Mouse (Mus musculus): Measurements from ENCODE around the gene Sp3. TPM values are rescaled to one million over a fixed set of nuclear protein-coding genes. Genes with fewer than 3 reads are reported as not detected.

The Sp3 gene
- total and polyA plus RNA-seq, 3 experiments = 27.8 to 299 (median 34.9) TPM

DNA sequence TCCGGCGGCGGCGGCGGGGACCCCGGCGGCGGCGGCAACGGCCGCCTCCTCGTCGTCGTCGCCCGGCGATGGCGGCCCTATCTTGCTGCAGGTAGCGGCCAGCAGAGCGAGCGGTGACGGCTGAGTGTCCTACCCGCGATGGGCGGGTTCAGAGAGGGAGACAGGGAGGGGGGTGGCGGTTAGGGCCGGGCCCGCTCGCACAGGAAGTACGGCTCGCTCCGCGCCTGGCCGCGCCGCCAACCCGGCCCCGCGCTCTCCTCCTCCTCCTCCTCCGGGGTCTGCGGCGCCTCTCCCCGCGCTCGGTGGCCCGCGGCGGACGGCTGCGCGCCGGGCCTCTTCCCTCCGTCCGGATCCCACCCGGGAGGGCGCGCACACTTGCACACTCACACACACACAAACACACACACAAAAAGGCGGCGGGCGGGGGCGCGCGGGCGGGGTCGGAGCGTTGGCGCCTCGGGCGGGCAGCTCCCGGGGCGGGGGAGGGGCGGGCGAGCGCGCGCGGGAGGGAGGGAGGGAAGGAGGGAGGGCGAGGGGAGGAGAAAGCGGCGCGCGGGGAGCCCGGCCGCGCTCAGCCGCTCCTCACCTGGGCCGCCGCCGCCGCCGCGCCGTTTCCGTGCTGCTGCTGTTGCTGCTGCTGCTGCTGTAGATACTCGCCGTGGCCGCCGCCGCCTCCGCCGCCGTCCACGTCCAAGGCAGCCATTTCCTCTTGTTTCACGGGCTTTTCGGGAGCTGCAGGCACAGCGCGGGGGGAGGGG, 1.2 kb downstream of the Sp3 start (continued):
- TF ChIP-seq BHLHE40 (IDR thresholded peaks at IDR 0.05; ENCODE audit: borderline replicate concordance, low read depth, low read length) = no peak
- no peak for TF ChIP-seq JUND (IDR thresholded peaks at IDR 0.05; ENCODE audit: low read depth, low read length)
- no peak for TF ChIP-seq ELF1 (IDR thresholded peaks at IDR 0.05; ENCODE audit: low read depth, low read length)
- TF ChIP-seq SMC3 (IDR thresholded peaks at IDR 0.05; ENCODE audit: low read depth, low read length) = no peak
- TF ChIP-seq NRF1 (IDR thresholded peaks at IDR 0.05; ENCODE audit: insufficient read depth, low read depth, low read length, poor library complexity, severe bottlenecking) = 0 out of 2 replicates have a peak, but pooled peaks have one; percentile 9

DNA sequence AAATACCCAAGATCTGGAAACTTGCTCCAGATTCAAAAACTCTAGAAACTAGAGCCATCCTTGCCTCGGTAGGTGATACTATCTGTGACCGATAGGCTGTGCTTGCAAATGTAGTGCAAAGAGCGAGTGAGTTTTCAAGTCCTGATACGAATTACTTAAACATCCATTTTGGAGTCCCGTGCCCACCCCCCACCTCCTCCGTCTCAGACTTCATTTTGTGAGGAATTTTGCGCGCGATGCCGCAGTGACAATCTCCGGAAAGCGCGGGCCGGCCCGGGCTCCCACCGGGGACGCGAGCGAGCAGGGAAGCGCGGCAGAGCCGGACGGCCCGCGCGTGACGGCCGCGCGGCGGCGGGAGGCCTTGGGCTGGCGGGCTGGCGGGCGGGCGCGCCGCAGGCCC, 1.8 kb downstream of the Sp3 start:
- H3K36me3 ChIP-seq (ENCODE audit: control insufficient read depth in 1 of 2, insufficient read depth in 2 of 2, low read length in 2 of 2) = peaks cover 4 to 40% of the 10 kb centered on the region in 2 experiments; a peak in 3 of 4 replicates
- no peak for TF ChIP-seq POLR2A (IDR thresholded peaks at IDR 0.05; ENCODE audit: control insufficient read depth in 1 of 2, insufficient read depth in 1 of 2, low read depth in 1 of 2, low read length in 2 of 2, poor library complexity in 1 of 2)
- no peak for TF ChIP-seq JUND (IDR thresholded peaks at IDR 0.05; ENCODE audit: low read depth, low read length)
- peak; percentile 60 for TF ChIP-seq SIN3A (IDR thresholded peaks at IDR 0.05; ENCODE audit: low read length)
- no peak for TF ChIP-seq ZNF384 (IDR thresholded peaks at IDR 0.05; ENCODE audit: low read depth, low read length)
- TF ChIP-seq CHD1 (IDR thresholded peaks at IDR 0.05; ENCODE audit: low read depth, low read length) = no peak
- no peak for TF ChIP-seq ETS1 (IDR thresholded peaks at IDR 0.05; ENCODE audit: low read depth, low read length)
- no peak for TF ChIP-seq MAZ (IDR thresholded peaks at IDR 0.05; ENCODE audit: low read depth, low read length)
- 0 out of 2 replicates have a peak, but pooled peaks have one; percentile 12 for TF ChIP-seq UBTF (IDR thresholded peaks at IDR 0.05; ENCODE audit: borderline replicate concordance, insufficient read depth, low read depth, low read length)
- TF ChIP-seq NELFE (IDR thresholded peaks at IDR 0.05; ENCODE audit: low read depth, low read length) = no peak
- TF ChIP-seq ZC3H11A (IDR thresholded peaks at IDR 0.05; ENCODE audit: low read depth, low read length) = no peak
- TF ChIP-seq MYB (IDR thresholded peaks at IDR 0.05; ENCODE audit: low read depth, low read length) = no peak
- TF ChIP-seq GATA1 (IDR thresholded peaks at IDR 0.05; ENCODE audit: low read depth, low read length) = peak; percentile 59
- peaks cover 53% of the 10 kb centered on the region for H3K79me2 ChIP-seq (ENCODE audit: control insufficient read depth, insufficient read depth, low read length, poor library complexity)
- H3K27ac ChIP-seq (ENCODE audit: control insufficient read depth, low read depth, low read length) = peak overlapping the region; percentile 97
- H3K4me1 ChIP-seq (ENCODE audit: control insufficient read depth in 1 of 2, insufficient read depth in 2 of 2, low read length in 2 of 2) = peaks cover 10 to 11% of the 10 kb centered on the region in 2 experiments
- peak; percentile 82 for DNase-seq (ENCODE audit: low read depth, low spot score)
- H3K27me3 ChIP-seq (ENCODE audit: control insufficient read depth in 1 of 2, insufficient read depth in 2 of 2, low read length in 2 of 2) = no peaks in the 10 kb centered on the region
- no peaks in the 10 kb centered on the region for H3K9me3 ChIP-seq (replicated peaks; ENCODE audit: insufficient read depth, low read length)
- H3K9ac ChIP-seq (ENCODE audit: control insufficient read depth, low read depth, low read length, poor library complexity, severe bottlenecking) = peak overlapping the region; percentile 100
- peak overlapping the region; percentile 69 to 99 for H3K4me3 ChIP-seq (ENCODE audit: control insufficient read depth in 1 of 2, insufficient read depth in 1 of 2, low read depth in 2 of 2, low read length in 2 of 2)

DNA sequence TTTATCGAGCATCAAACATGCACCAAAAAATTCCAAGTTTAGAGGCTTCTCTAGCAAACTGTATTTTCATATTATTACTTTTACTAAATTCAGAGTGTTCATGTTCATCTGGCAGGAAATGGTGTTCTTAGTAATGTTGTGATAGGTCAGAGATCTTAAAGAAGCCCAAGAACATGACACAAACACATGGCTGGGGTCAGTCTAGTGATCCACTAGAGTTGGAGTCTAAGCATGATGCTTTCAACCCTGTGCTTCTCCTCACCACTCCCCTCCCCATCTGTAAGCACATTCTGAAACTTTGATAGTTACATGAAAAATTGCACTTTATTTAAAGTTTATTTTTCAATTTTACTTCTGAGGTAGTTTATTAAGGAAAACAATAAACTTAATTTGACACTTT, 3.0 kb downstream of the Sp3 start:
- Histone ChIP-seq H3K36me3 (ENCODE audit: control insufficient read depth in 1 of 2, insufficient read depth in 2 of 2, low read length in 2 of 2) (peaks cover 4 to 37% of the 10 kb centered on the region in 2 experiments; a peak in 3 of 4 replicates), H3K27ac (ENCODE audit: control insufficient read depth, low read depth, low read length) (0 out of 2 replicates have a peak overlapping the region, but pooled peaks have one; percentile 23), H3K9me3 (replicated peaks; ENCODE audit: insufficient read depth, low read length) (no peaks in the 10 kb centered on the region), H3K4me1 (ENCODE audit: control insufficient read depth in 1 of 2, insufficient read depth in 2 of 2, low read length in 2 of 2) (peaks cover 10 to 11% of the 10 kb centered on the region in 2 experiments), H3K79me2 (ENCODE audit: control insufficient read depth, insufficient read depth, low read length, poor library complexity) (peaks cover 59% of the 10 kb centered on the region), H3K9ac (ENCODE audit: control insufficient read depth, low read depth, low read length, poor library complexity, severe bottlenecking) (peak overlapping the region; percentile 100), H3K4me3 (ENCODE audit: control insufficient read depth in 1 of 2, insufficient read depth in 1 of 2, low read depth in 2 of 2, low read length in 2 of 2) (peak overlapping the region; percentile 28 to 69; a peak in 3 of 4 replicates), H3K27me3 (ENCODE audit: control insufficient read depth in 1 of 2, insufficient read depth in 2 of 2, low read length in 2 of 2) (no peaks in the 10 kb centered on the region)
- TF ChIP-seq TBP (IDR thresholded peaks at IDR 0.05; ENCODE audit: low read depth, low read length) (no peak), RAD21 (IDR thresholded peaks at IDR 0.05; ENCODE audit: low read depth, low read length) (no peak), POLR2AphosphoS2 (IDR thresholded peaks at IDR 0.05; ENCODE audit: low read length) (no peak), USF2 (IDR thresholded peaks at IDR 0.05; ENCODE audit: borderline replicate concordance in 1 of 2, insufficient read depth in 1 of 2, low read depth in 1 of 2, low read length in 2 of 2) (no peak), MYC (IDR thresholded peaks at IDR 0.05; ENCODE audit: low read depth, low read length) (no peak), ZC3H11A (IDR thresholded peaks at IDR 0.05; ENCODE audit: low read depth, low read length) (no peak), BHLHE40 (IDR thresholded peaks at IDR 0.05; ENCODE audit: borderline replicate concordance, low read depth, low read length) (no peak), MXI1 (IDR thresholded peaks at IDR 0.05; ENCODE audit: low read depth, low read length) (peak; percentile 46; the same call in 1 of the 2 replicates)
- peak; percentile 35 for DNase-seq (ENCODE audit: low read depth, low spot score)
